Mouse (Mus musculus) embryonic facial prominence, embryonic 14.5 days (tissue): Measurements from ENCODE around the gene Prpsap1. TPM values are rescaled to one million over a fixed set of nuclear protein-coding genes. Genes with fewer than 3 reads are reported as not detected.

Experiments
- ATAC-seq: fragments of 200-750 bp; cut with Nextera tagmentation; 2 replicates; pipeline ENCODE4 v1.8.0; 2017; ENCODE audit warnings: low read depth, moderate number of reproducible peaks, moderate TSS enrichment
- DNase-seq: peaks from one replicate; pipeline ENCODE4 v3.0.0-alpha.2; 2015; ENCODE audit warnings: low spot score
- H3K27ac ChIP-seq: fragments of 300-500 bp; sonication (generic); replicated peaks from 2 replicates; pipeline ENCODE4 v1.5.1; 2014; ENCODE audit warnings: low read depth, mild to moderate bottlenecking, low read length, moderate library complexity
- H3K27me3 ChIP-seq: fragments of 300-500 bp; sonication (generic); replicated peaks from 2 replicates; pipeline ENCODE4 v1.6.1; 2014; ENCODE audit warnings: low read length; ENCODE audit not compliant: control insufficient read depth, insufficient read depth
- H3K36me3 ChIP-seq: fragments of 300-500 bp; sonication (generic); 2 replicates; pipeline ENCODE4 v1.6.1; 2014; ENCODE audit warnings: low read length, mixed read lengths; ENCODE audit not compliant: control insufficient read depth, insufficient read depth
- H3K4me1 ChIP-seq: fragments of 300-500 bp; sonication (generic); 2 replicates; pipeline ENCODE4 v1.6.1; 2014; ENCODE audit warnings: antibody characterized with exemption, low read length; ENCODE audit not compliant: control insufficient read depth, insufficient read depth
- H3K4me2 ChIP-seq: fragments of 300-500 bp; sonication (generic); 2 replicates; pipeline ENCODE4 v1.6.1; 2014; ENCODE audit warnings: low read depth, mild to moderate bottlenecking, low read length, moderate library complexity, mixed read lengths
- H3K4me3 ChIP-seq: fragments of 300-500 bp; sonication (generic); 2 replicates; pipeline ENCODE4 v1.5.1; 2014; ENCODE audit warnings: low read depth, mild to moderate bottlenecking, low read length
- H3K9ac ChIP-seq: fragments of 300-500 bp; sonication (generic); 2 replicates; pipeline ENCODE4 v1.6.1; 2014; ENCODE audit warnings: low read depth, mild to moderate bottlenecking, low read length, moderate library complexity, mixed read lengths
- H3K9me3 ChIP-seq: fragments of 300-500 bp; sonication (generic); 2 replicates; pipeline ENCODE4 v1.6.1; 2016; ENCODE audit warnings: low read length; ENCODE audit not compliant: control insufficient read depth
- WGBS: fragments of 180-500 bp; shearing (Covaris S2); extraction: QIAGEN DNeasy Blood & Tissue Kit; methylation state at CpG from one replicate; pipeline ENCODE4 v1.1.7; 2014; 5-methylcytosine and 5-hydroxymethylcytosine counted together
- polyA plus RNA-seq: library from polyadenylated mRNA; unstranded; fragments of >200 nt; fragmentation: Nextera tagmentation; extraction: Ambion mirVana; gene quantifications from 2 replicates; pipeline ENCODE4 v1.2.1, GENCODE M21; 2014

Prpsap1 gene
- polyA plus RNA-seq, 1 experiment from 2014 or later = 122 TPM

GRCm38 (mm10) chr11:116532810-116533338 lies 38.9 kb upstream of the Prpsap1 start:
- WGBS = under 1% methylated on average over 32 of the region's 50 CpGs
- peak; percentile 85 for DNase-seq
- peak overlapping the region; percentile 21; the same call in 1 of the 2 replicates for H3K27ac ChIP-seq

GRCm38 (mm10) chr11:116532262-116532809 lies 38.3 kb upstream of the Prpsap1 start:
- peaks cover 43% of the 10 kb centered on the region for H3K27me3 ChIP-seq
- peaks cover 5% of the 10 kb centered on the region; the same call in 1 of the 2 replicates for H3K36me3 ChIP-seq
- peak overlapping the region; percentile 99 for H3K4me2 ChIP-seq
- under 1% methylated on average over 30 of the region's 30 CpGs for WGBS
- ATAC-seq = 0 out of 2 replicates have a peak, but pooled peaks have one; percentile 0
- peak overlapping the region; percentile 60 for H3K4me3 ChIP-seq
- peaks cover 24% of the 10 kb centered on the region for H3K4me1 ChIP-seq
- H3K27ac ChIP-seq = peak overlapping the region; percentile 21; the same call in 1 of the 2 replicates
- peak overlapping the region; percentile 65 for H3K9ac ChIP-seq
- H3K9me3 ChIP-seq = no peaks in the 10 kb centered on the region
- peak; percentile 76 for DNase-seq

More at GRCm38 (mm10) chr11:116532810-116533338, 38.9 kb upstream of the Prpsap1 start:
- Histone ChIP-seq H3K4me3 (peak overlapping the region; percentile 60), H3K4me2 (peak overlapping the region; percentile 99), H3K36me3 (peaks cover 7% of the 10 kb centered on the region; the same call in 1 of the 2 replicates), H3K4me1 (peaks cover 24% of the 10 kb centered on the region), H3K27me3 (peaks cover 43% of the 10 kb centered on the region), H3K9me3 (no peaks in the 10 kb centered on the region), H3K9ac (peak overlapping the region; percentile 65)
- ATAC-seq = peak; percentile 41; the same call in 1 of the 2 replicates

- no peak overlapping the region for H3K27ac ChIP-seq
- DNase-seq = no peak
- no peak for ATAC-seq
- 1% methylated on average over 48 of the region's 48 CpGs for WGBS
- H3K9me3 ChIP-seq = no peaks in the 10 kb centered on the region
- peak overlapping the region; percentile 99 for H3K4me2 ChIP-seq
- no peaks in the 10 kb centered on the region for H3K36me3 ChIP-seq
- H3K4me1 ChIP-seq = peaks cover 24% of the 10 kb centered on the region
- peak overlapping the region; percentile 65 for H3K9ac ChIP-seq
- H3K4me3 ChIP-seq = peak overlapping the region; percentile 60
- peaks cover 43% of the 10 kb centered on the region for H3K27me3 ChIP-seq
Observed at GRCm38 (mm10) chr11:116531371-116532191, 37.6 kb upstream of the Prpsap1 start.

- Histone ChIP-seq H3K4me2 (peak within 1 kb of the TSS; percentile 99), H3K9ac (peak within 1 kb of the TSS; percentile 65; the same call in 1 of the 2 replicates), H3K27me3 (peaks cover 43% of the 10 kb centered on the region), H3K4me3 (peak within 1 kb of the TSS; percentile 60), H3K9me3 (no peaks in the 10 kb centered on the region), H3K27ac (no peak within 1 kb of the TSS), H3K36me3 (no peaks in the 10 kb centered on the region), H3K4me1 (peaks cover 24% of the 10 kb centered on the region)
- peak; percentile 62 for DNase-seq
- 26% methylated on average over 10 of the region's 11 CpGs for WGBS
- no peak; the same call in 1 of the 2 replicates for ATAC-seq
Observed at GRCm38 (mm10) chr11:116530187-116531147, 36.5 kb upstream of the Prpsap1 start, which contains the start of gene Sphk1. Gene Sphk1 (plus strand): TSS chr11:116530925.

GRCm38 (mm10) chr11:116528636-116529320 lies 34.8 kb upstream of the Prpsap1 start:
- WGBS = 75% methylated on average over 8 of the region's 8 CpGs
- H3K4me3 ChIP-seq = no peak overlapping the region
- H3K36me3 ChIP-seq = no peaks in the 10 kb centered on the region
- H3K27ac ChIP-seq = no peak overlapping the region
- H3K9ac ChIP-seq = no peak overlapping the region
- no peak for ATAC-seq
- H3K27me3 ChIP-seq = peaks cover 39% of the 10 kb centered on the region
- no peak overlapping the region for H3K4me2 ChIP-seq
- H3K9me3 ChIP-seq = no peaks in the 10 kb centered on the region
- peaks cover 27% of the 10 kb centered on the region for H3K4me1 ChIP-seq
- no peak for DNase-seq

- Histone ChIP-seq H3K9ac (no peak overlapping the region), H3K27ac (peak overlapping the region; percentile 87), H3K4me3 (no peak overlapping the region), H3K36me3 (no peaks in the 10 kb centered on the region), H3K27me3 (no peaks in the 10 kb centered on the region), H3K9me3 (no peaks in the 10 kb centered on the region), H3K4me1 (peaks cover 19% of the 10 kb centered on the region), H3K4me2 (no peak overlapping the region)
- 44% methylated on average over 5 of the region's 5 CpGs for WGBS
- ATAC-seq (peak; percentile 83), DNase-seq (peak; percentile 82)
Observed at GRCm38 (mm10) chr11:116523699-116524189, 29.7 kb upstream of the Prpsap1 start.

- WGBS = 34% methylated on average over 16 of the region's 16 CpGs
- no peaks in the 10 kb centered on the region for H3K27me3 ChIP-seq
- peak overlapping the region; percentile 87 for H3K27ac ChIP-seq
- H3K4me1 ChIP-seq = peaks cover 20% of the 10 kb centered on the region
- H3K9ac ChIP-seq = peak overlapping the region; percentile 14; the same call in 1 of the 2 replicates
- H3K36me3 ChIP-seq = no peaks in the 10 kb centered on the region
- no peak overlapping the region for H3K4me3 ChIP-seq
- DNase-seq = peak; percentile 60
- H3K9me3 ChIP-seq = no peaks in the 10 kb centered on the region
- H3K4me2 ChIP-seq = 0 out of 2 replicates have a peak overlapping the region, but pooled peaks have one; percentile 12
- ATAC-seq = peak; percentile 20; the same call in 1 of the 2 replicates
Observed at GRCm38 (mm10) chr11:116522886-116523698, 29.1 kb upstream of the Prpsap1 start.
